Mouse (Mus musculus) E14TG2a.4 (cell line): ENCODE measurements around the gene Dscam.

Experiments used
- CTCF ChIP-seq: conservative IDR thresholded peaks from 2 replicates; pipeline ENCODE4 v1.5.1; 2014; ENCODE audit warnings: low read length
- NANOG ChIP-seq: IDR thresholded peaks from 2 replicates; pipeline ENCODE4 v1.6.1; 2014; ENCODE audit warnings: borderline replicate concordance, low read length, mixed read lengths
- POU5F1 ChIP-seq: IDR thresholded peaks from 2 replicates; pipeline ENCODE4 v1.6.1; 2014; ENCODE audit warnings: low read length, borderline replicate concordance

GRCm38 (mm10) chr16:96711935-96712334, 458.6 kb downstream of the Dscam start:
- TF ChIP-seq CTCF: no peak
- no peak for TF ChIP-seq NANOG
- no peak for TF ChIP-seq POU5F1
